Mouse (Mus musculus) MEL (cell line): Measurements from ENCODE around the gene Stk11ip. TPM values are rescaled to one million over a fixed set of nuclear protein-coding genes. Genes with fewer than 3 reads are reported as not detected.
A peak's percentile ranks its signal among the peaks of the same experiment; 100 is the strongest.

Experiments used
- DNase-seq: peaks from one replicate; pipeline ENCODE4 v3.0.0; 2011; ENCODE audit warnings: low read depth, low spot score
- H3K27ac ChIP-seq: 2 replicates; pipeline ENCODE4 v1.5.1; 2012; ENCODE audit warnings: low read depth, mild to moderate bottlenecking, control low read depth, low read length, moderate library complexity; ENCODE audit not compliant: control insufficient read depth
- H3K27me3 ChIP-seq, 2 experiments: fragments of 150-350 bp in 1 of 2; sonication (generic) in 1 of 2; 2 replicates each; pipeline ENCODE4 v1.6.1; 2012; ENCODE audit warnings: low read length in 2 of 2, mild to moderate bottlenecking in 2 of 2, improper control_type of control experiment in 1 of 2, moderate library complexity in 1 of 2; ENCODE audit not compliant: insufficient read depth in 2 of 2, control insufficient read depth in 1 of 2
- H3K36me3 ChIP-seq, 2 experiments: 2 replicates each; pipeline ENCODE4 v1.6.1; 2012 to 2014; ENCODE audit warnings: low read length in 2 of 2, improper control_type of control experiment in 1 of 2, inconsistent platforms in 1 of 2, mild to moderate bottlenecking in 1 of 2; ENCODE audit not compliant: insufficient read depth in 2 of 2, control insufficient read depth in 1 of 2
- H3K4me1 ChIP-seq, 2 experiments: fragments of 150-350 bp in 1 of 2; sonication (generic) in 1 of 2; 2 replicates each; pipeline ENCODE4 v1.6.1; 2012; ENCODE audit warnings: low read length in 2 of 2, improper control_type of control experiment in 1 of 2, mild to moderate bottlenecking in 1 of 2; ENCODE audit not compliant: insufficient read depth in 2 of 2, control insufficient read depth in 1 of 2
- H3K4me3 ChIP-seq, 2 experiments: fragments of 150-350 bp in 1 of 2; sonication (generic) in 1 of 2; 2 replicates each; pipeline ENCODE4 v1.5.1; 2012; ENCODE audit warnings: low read depth in 2 of 2, low read length in 2 of 2, mild to moderate bottlenecking in 2 of 2, moderate library complexity in 2 of 2, control low read depth in 1 of 2, improper control_type of control experiment in 1 of 2; ENCODE audit not compliant: control insufficient read depth in 1 of 2, insufficient read depth in 1 of 2
- H3K79me2 ChIP-seq: 2 replicates; pipeline ENCODE4 v1.6.1; 2012; ENCODE audit warnings: mild to moderate bottlenecking, low read length, moderate library complexity; ENCODE audit not compliant: control insufficient read depth, poor library complexity, insufficient read depth
- H3K9ac ChIP-seq: 2 replicates; pipeline ENCODE4 v1.6.1; 2012; ENCODE audit warnings: low read depth, mild to moderate bottlenecking, control low read depth, low read length, moderate library complexity; ENCODE audit not compliant: control insufficient read depth, poor library complexity, severe bottlenecking
- H3K9me3 ChIP-seq: fragments of 150-350 bp; sonication (generic); replicated peaks from 2 replicates; pipeline ENCODE4 v1.6.1; 2012; ENCODE audit warnings: mild to moderate bottlenecking, low read length, improper control_type of control experiment, moderate library complexity; ENCODE audit not compliant: insufficient read depth
- CHD1 ChIP-seq: IDR thresholded peaks from 2 replicates; pipeline ENCODE4 v1.6.1; 2012; ENCODE audit warnings: low read depth, mild to moderate bottlenecking, inconsistent platforms, low read length, improper control_type of control experiment
- CTCF ChIP-seq, 3 experiments: IDR thresholded peaks in 2 of 3; conservative IDR thresholded peaks in 1 of 3; 2 replicates each; pipeline ENCODE4 v1.5.1; 2011 to 2012; ENCODE audit warnings: low read length in 3 of 3, low read depth in 2 of 3, mild to moderate bottlenecking in 2 of 3, improper control_type of control experiment in 1 of 3, inconsistent platforms in 1 of 3, mixed read lengths in 1 of 3, moderate library complexity in 1 of 3; ENCODE audit not compliant: control insufficient read depth in 1 of 3, insufficient read depth in 1 of 3, poor library complexity in 1 of 3, severe bottlenecking in 1 of 3
- E2F4 ChIP-seq: IDR thresholded peaks from 2 replicates; pipeline ENCODE4 v1.6.1; 2011; ENCODE audit warnings: low read depth, low read length, improper control_type of control experiment, borderline replicate concordance
- GABPA ChIP-seq: IDR thresholded peaks from 2 replicates; pipeline ENCODE4 v1.6.1; 2012; ENCODE audit warnings: low read depth, mild to moderate bottlenecking, inconsistent platforms, low read length, improper control_type of control experiment, moderate library complexity
- MAX ChIP-seq: IDR thresholded peaks from 2 replicates; pipeline ENCODE4 v1.6.1; 2011; ENCODE audit warnings: low read length, improper control_type of control experiment
- MAZ ChIP-seq: IDR thresholded peaks from 2 replicates; pipeline ENCODE4 v1.6.1; 2012; ENCODE audit warnings: low read depth, mild to moderate bottlenecking, inconsistent platforms, low read length, improper control_type of control experiment
- MYC ChIP-seq: IDR thresholded peaks from 2 replicates; pipeline ENCODE4 v1.6.1; 2011; ENCODE audit warnings: low read depth, mild to moderate bottlenecking, low read length, improper control_type of control experiment, moderate library complexity
- NRF1 ChIP-seq: IDR thresholded peaks from 2 replicates; pipeline ENCODE4 v1.6.1; 2014; ENCODE audit warnings: low read depth, mild to moderate bottlenecking, inconsistent platforms, low read length, improper control_type of control experiment, moderate library complexity; ENCODE audit not compliant: poor library complexity, insufficient read depth, severe bottlenecking
- POLR2A ChIP-seq, 2 experiments: IDR thresholded peaks; 2 replicates each; pipeline ENCODE4 v1.6.1; 2011 to 2012; ENCODE audit warnings: low read length in 2 of 2, mild to moderate bottlenecking in 2 of 2, control low read depth in 1 of 2, improper control_type of control experiment in 1 of 2, low read depth in 1 of 2, moderate library complexity in 1 of 2; ENCODE audit not compliant: control insufficient read depth in 1 of 2, insufficient read depth in 1 of 2, poor library complexity in 1 of 2
- POLR2AphosphoS5 ChIP-seq: IDR thresholded peaks from 2 replicates; pipeline ENCODE4 v1.6.1; 2012; ENCODE audit warnings: low read depth, borderline replicate concordance, mild to moderate bottlenecking, inconsistent platforms, low read length, moderate library complexity, mixed read lengths
- RAD21 ChIP-seq: IDR thresholded peaks from 2 replicates; pipeline ENCODE4 v1.6.1; 2011; ENCODE audit warnings: mild to moderate bottlenecking, low read depth, low read length, improper control_type of control experiment
- UBTF ChIP-seq: IDR thresholded peaks from 2 replicates; pipeline ENCODE4 v1.6.1; 2012; ENCODE audit warnings: low read depth, mild to moderate bottlenecking, inconsistent platforms, low read length, improper control_type of control experiment, moderate library complexity, borderline replicate concordance; ENCODE audit not compliant: insufficient read depth
- ZC3H11A ChIP-seq: IDR thresholded peaks from 2 replicates; pipeline ENCODE4 v1.6.1; 2012; ENCODE audit warnings: low read depth, mild to moderate bottlenecking, inconsistent platforms, low read length, improper control_type of control experiment
- polyA plus RNA-seq, 2 experiments: library from polyadenylated mRNA; stranded (reverse) in 1 of 2; unstranded in 1 of 2; fragments of >175 nt in 1 of 2; fragments of >200 nt in 1 of 2; gene quantifications; 2 replicates each; pipeline versions ENCODE4 v1.2.1 to v1.2.4; 2012; ENCODE audit warnings: low replicate concordance in 2 of 2, low read depth in 1 of 2; ENCODE audit not compliant: insufficient read length in 2 of 2, insufficient read depth in 1 of 2, missing spikeins in 1 of 2
- total RNA-seq: library from RNA; depleted of rRNA; stranded (reverse); fragments of 300-350 nt; gene quantifications from 2 replicates; pipeline ENCODE4 v1.2.3, GENCODE M21; 2012

Stk11ip gene
- total and polyA plus RNA-seq, 3 experiments, result 10.2 to 29.4 TPM; not detected in 1

DNA sequence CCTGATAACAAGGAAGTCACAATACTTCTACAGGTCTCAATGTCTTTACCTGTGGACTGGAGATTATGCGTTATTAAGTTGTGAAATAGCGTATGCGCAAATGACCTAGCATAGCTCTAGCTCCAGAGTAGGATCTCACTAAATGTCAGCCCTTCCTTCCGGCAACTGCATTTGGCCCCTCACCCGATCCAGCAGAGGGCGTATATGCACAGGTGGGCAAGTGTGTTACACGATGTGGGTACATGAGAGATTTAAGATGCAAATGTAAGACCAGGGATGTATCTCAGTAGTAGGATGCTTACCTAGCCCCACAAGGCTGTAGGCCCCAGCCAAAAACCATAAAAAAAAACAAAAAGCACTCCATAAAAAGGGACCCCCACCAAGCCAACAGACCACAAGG lies 21.9 kb upstream of the Stk11ip start:
- TF ChIP-seq NRF1, result no peak
- peak in 1 of 3 experiments; percentile 17; a peak in 1 of 6 replicates for TF ChIP-seq CTCF (IDR thresholded peaks at IDR 0.05 in 2 of 3, conservative IDR thresholded peaks at IDR 0.05 in 1 of 3; ENCODE audit: control insufficient read depth in 1 of 3, insufficient read depth in 1 of 3, low read depth in 2 of 3, low read length in 3 of 3, poor library complexity in 1 of 3, severe bottlenecking in 1 of 3)
- TF ChIP-seq GABPA, result no peak
- no peak for TF ChIP-seq POLR2A (IDR thresholded peaks at IDR 0.05; ENCODE audit: control insufficient read depth in 1 of 2, insufficient read depth in 1 of 2, low read depth in 1 of 2, low read length in 2 of 2, poor library complexity in 1 of 2)

DNA sequence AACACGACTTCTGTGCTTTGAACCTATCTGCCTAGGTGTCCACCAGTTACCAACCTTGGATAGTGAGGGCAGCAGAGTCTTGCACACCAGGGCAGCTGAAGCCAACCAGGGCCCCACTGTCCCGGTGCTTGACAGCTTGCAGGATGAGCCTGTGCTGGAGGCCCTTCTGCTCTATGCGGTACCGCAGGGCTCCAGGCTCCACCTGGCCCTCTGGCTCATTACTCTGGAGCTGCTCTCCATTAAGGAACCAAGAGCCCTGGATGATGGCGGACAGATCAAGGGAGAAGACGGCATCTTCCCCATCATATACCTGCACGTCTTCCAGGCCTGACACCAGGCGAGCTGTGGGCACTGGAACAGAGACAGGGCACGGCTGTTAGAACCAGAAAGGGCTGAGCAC lies 19.4 kb upstream of the Stk11ip start:
- H3K9me3 ChIP-seq, result no peaks in the 10 kb centered on the region
- no peak overlapping the region for H3K4me3 ChIP-seq
- no peak overlapping the region for H3K27ac ChIP-seq
- no peaks in the 10 kb centered on the region for H3K36me3 ChIP-seq
- no peaks in the 10 kb centered on the region for H3K4me1 ChIP-seq
- no peak for DNase-seq
- no peaks in the 10 kb centered on the region for H3K79me2 ChIP-seq
- no peak overlapping the region for H3K9ac ChIP-seq
- H3K27me3 ChIP-seq, result no peaks in the 10 kb centered on the region
- TF ChIP-seq E2F4, result no peak
- TF ChIP-seq ZC3H11A, result no peak
- no peak for TF ChIP-seq NRF1
- no peak for TF ChIP-seq RAD21
- TF ChIP-seq CHD1, result no peak
- TF ChIP-seq UBTF, result no peak
- no peak for TF ChIP-seq MYC
- TF ChIP-seq POLR2A (IDR thresholded peaks at IDR 0.05; ENCODE audit: control insufficient read depth in 1 of 2, insufficient read depth in 1 of 2, low read depth in 1 of 2, low read length in 2 of 2, poor library complexity in 1 of 2), result no peak
- no peak for TF ChIP-seq MAZ
- no peak for TF ChIP-seq GABPA
- no peak for TF ChIP-seq CTCF (IDR thresholded peaks at IDR 0.05 in 2 of 3, conservative IDR thresholded peaks at IDR 0.05 in 1 of 3; ENCODE audit: control insufficient read depth in 1 of 3, insufficient read depth in 1 of 3, low read depth in 2 of 3, low read length in 3 of 3, poor library complexity in 1 of 3, severe bottlenecking in 1 of 3)

More for the DNA sequence above, 21.9 kb upstream of the Stk11ip start:
- DNase-seq, result no peak
- Histone ChIP-seq H3K9ac (no peak overlapping the region), H3K4me1 (no peaks in the 10 kb centered on the region), H3K4me3 (no peak overlapping the region), H3K27ac (no peak overlapping the region), H3K27me3 (no peaks in the 10 kb centered on the region), H3K9me3 (no peaks in the 10 kb centered on the region), H3K36me3 (no peaks in the 10 kb centered on the region), H3K79me2 (no peaks in the 10 kb centered on the region)

DNA sequence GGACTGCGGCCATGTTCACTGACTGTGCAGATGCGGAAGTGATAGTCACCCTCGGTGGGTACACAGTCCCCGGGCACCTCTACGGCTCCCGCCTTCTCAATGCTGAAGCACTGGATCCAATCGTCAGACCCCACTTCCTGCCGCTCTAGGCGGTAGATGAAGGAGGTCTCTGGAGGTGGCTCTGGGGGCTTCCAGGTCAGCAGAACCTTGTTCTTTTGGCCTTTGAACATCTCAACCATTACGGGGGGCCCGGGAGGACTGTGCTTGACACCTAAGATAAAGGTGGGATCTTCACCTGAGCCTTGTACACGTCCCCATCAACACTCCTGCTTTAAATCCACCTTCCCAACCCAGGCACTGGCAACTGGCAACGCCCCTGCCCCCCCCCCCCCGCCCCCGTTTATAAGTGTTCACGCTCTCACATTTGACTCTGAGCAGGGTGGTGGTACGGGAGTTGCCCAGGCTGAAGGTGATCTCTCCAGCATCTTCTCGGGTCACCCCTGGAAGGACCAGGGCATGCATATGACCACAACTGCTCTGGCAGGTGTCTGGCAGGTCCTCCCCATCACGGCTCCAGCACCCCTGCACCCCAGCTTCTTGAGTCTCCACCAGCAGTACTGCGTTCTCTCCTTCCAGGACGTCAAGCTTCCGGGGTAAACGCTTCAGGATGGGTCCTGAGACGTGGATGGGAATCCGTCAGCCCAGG lies 18.2 kb upstream of the Stk11ip start:
- Histone ChIP-seq H3K9me3 (no peaks in the 10 kb centered on the region), H3K79me2 (no peaks in the 10 kb centered on the region), H3K27ac (no peak overlapping the region), H3K27me3 (no peaks in the 10 kb centered on the region), H3K9ac (no peak overlapping the region), H3K4me3 (no peak overlapping the region), H3K36me3 (no peaks in the 10 kb centered on the region), H3K4me1 (no peaks in the 10 kb centered on the region)
- no peak for DNase-seq
- TF ChIP-seq POLR2AphosphoS5 (no peak), MAX (no peak)
